Comparison of ENCODE assay signal across 1 mouse cellular context in the genomic region with DNA sequence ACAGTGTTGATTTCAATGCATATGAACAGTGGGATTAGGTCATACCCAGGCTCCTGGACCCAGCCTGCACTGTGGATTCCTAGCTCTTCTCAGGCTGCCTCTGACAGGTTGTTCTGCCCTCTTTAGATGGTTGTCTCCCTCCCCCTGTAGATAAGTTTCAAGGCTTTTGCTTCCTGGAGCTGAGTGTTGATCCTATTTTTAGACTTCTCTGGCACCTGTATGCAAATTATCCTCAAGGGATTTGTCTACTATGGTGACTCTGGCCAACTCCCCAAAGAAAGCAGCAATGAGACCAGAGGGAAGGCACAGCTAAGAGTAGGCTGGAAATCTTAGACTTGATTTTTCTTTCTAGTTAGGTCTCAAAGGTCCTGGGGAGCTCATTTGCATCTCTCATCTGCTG.
TF ChIP-seq lines count a peak whose summit lies in the region.

No protein-coding gene starts in this region.

TF ChIP-seq in CH12.LX, 34 proteins besides CTCF, POLR2A, EP300 and RAD21 (continued from another document):
- TF ChIP-seq TBP (conservative IDR thresholded peaks at IDR 0.05; ENCODE audit: low read depth, low read length) (0 out of 2 replicates have a peak, but pooled peaks have one; percentile 38), MEF2A (IDR thresholded peaks at IDR 0.05; ENCODE audit: borderline replicate concordance, low read depth, low read length) (peak; percentile 96), BHLHE40 (IDR thresholded peaks at IDR 0.05; ENCODE audit: low read depth, low read length) (peak; percentile 82), TCF12 (IDR thresholded peaks at IDR 0.05; ENCODE audit: low read depth, low read length) (peak; percentile 64), MXI1 (IDR thresholded peaks at IDR 0.05; ENCODE audit: low read depth, low read length) (no peak), NELFE (IDR thresholded peaks at IDR 0.05; ENCODE audit: low read depth, low read length) (no peak), MYC (IDR thresholded peaks at IDR 0.05; ENCODE audit: low read depth, low read length) (no peak), JUND (conservative IDR thresholded peaks at IDR 0.05; ENCODE audit: low read depth, low read length) (no peak), RCOR1 (conservative IDR thresholded peaks at IDR 0.05; ENCODE audit: low read depth, low read length) (no peak), USF2 (conservative IDR thresholded peaks at IDR 0.05; ENCODE audit: low read depth, low read length) (no peak), SIN3A (IDR thresholded peaks at IDR 0.05; ENCODE audit: low read length) (no peak; the same call in 1 of the 2 replicates), IRF4 (IDR thresholded peaks at IDR 0.05; ENCODE audit: low read depth, low read length) (0 out of 2 replicates have a peak, but pooled peaks have one; percentile 17)
TF ChIP-seq in CH12.LX: peak in this region for 7.
